Mouse (Mus musculus) lung, postnatal 25 days (tissue): ENCODE data around the gene Dlg2.

ENCODE experiments used
- DNase-seq: peaks from one replicate; pipeline ENCODE4 v3.0.0; 2022; ENCODE audit warnings: low spot score

The Dlg2 gene

DNA sequence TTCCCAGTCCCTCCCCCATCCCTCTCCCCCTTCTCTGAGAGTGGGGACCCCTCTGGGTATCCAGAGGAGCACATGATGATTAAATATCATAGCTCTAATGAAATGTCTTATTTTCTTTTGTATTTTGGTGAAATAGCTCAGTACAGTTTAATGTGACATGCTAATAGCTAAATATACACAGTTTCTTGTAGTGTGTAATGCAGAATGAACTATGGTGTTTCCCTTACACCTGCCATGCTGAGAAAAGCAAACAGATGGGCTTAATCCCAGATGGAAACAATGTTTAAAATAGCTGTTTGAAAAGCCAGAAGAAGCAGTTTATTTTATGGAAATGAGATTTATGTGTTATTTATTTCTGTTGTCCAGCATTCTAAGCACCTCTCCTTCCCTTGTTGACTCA lies 1302.2 kb downstream of the Dlg2 start:
- DNase-seq, result no peak

- no peak for DNase-seq
Observed at GRCm38 (mm10) chr7:91784617-91785016, 1308.1 kb downstream of the Dlg2 start.

GRCm38 (mm10) chr7:91785445-91785844 lies 1309.0 kb downstream of the Dlg2 start:
- no peak for DNase-seq

DNA sequence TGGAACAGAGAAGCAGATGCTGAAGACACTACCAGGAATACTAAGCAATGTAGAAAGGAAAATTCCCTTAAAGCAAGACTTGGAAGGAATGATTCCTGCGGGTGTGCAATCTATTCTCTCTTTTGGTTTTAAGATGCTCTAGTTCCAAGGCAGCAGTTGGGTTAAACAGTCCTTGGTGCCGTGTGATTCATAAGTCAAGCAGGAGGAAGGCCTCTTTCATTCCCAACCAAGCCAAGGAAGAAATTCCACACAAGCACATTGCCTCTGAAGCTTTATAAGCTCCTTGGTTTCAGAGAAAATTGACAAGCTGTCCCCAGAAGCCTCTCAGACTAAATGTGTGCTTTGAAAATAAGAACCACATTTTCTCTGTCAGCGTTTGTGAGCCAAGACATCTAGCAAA lies 1309.4 kb downstream of the Dlg2 start:
- no peak for DNase-seq

DNA sequence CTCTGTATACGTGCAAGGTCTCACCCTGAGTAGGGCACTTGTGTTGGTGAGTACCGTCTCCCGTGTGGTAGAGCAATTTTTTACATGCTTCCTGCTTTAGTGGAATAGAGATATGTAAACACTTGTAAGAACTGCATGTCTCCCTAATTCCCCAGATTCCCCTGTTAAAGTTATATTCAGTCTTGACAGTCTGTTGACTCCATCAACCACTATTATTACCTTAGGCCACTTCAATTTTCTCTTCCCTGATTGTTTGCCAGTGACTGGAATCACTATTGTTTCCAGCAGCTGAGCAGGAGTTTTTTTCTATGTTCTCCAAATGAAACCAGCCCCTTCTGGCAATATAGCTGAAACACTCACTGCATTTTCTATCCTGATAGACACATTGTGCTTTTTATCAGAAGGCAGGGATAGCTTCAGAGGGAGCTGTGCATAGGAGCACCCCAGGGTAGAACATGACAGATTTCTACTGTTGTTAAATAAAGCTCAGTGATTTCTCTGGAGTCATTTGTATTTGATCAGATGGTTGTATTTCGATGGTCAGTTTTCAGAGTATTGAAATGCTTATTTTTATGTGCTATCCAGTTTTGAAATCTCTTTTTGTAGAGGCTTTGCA lies 1314.6 kb downstream of the Dlg2 start:
- DNase-seq, result no peak

GRCm38 (mm10) chr7:91806632-91807031 lies 1330.2 kb downstream of the Dlg2 start:
- DNase-seq, result no peak

- DNase-seq, result no peak
Observed at GRCm38 (mm10) chr7:91810774-91811173, 1334.3 kb downstream of the Dlg2 start.

GRCm38 (mm10) chr7:91818004-91818403 lies 1341.5 kb downstream of the Dlg2 start:
- no peak for DNase-seq

- DNase-seq, result no peak
Observed at GRCm38 (mm10) chr7:91832207-91832606, 1355.7 kb downstream of the Dlg2 start.

DNA sequence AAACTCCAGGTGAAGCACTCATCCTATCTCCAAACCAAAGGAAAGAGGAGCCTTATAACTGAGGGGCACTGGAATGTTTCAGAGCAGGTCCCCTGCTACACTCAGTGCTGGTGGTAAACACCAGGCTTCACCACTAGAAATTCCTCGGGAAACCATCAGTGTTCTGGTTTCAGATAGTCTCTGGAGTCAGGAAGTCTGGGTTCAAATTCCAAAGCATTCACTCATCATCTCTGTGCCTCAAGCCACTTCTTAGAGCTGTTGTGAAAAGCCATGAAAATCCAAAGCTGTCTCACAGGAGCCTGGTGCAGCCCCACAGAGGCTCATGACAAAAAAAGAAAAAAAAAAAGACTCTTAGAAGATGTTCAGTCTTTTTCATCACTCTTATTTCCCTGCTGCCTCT lies 1369.3 kb downstream of the Dlg2 start:
- no peak for DNase-seq

DNA sequence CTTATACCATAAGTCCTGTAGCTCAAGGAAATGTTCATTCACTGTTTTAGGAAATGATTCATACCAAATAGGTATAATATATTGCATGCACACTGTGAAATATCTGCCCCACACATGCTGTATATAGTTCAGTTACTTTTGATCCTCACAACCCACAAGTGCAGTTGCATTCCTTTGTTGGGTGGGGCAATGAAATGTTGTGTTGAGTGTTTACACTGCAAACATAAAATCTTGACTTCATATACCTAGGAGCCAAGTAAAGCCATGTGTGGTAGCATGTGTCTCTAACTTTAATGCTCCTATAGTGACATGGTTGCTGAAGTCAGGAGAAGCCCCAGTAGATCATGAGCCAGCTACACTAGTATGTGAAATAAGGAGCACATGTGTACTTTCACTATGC lies 1372.9 kb downstream of the Dlg2 start:
- no peak for DNase-seq

- no peak for DNase-seq
Observed at GRCm38 (mm10) chr7:91853653-91854052, 1377.2 kb downstream of the Dlg2 start.

DNA sequence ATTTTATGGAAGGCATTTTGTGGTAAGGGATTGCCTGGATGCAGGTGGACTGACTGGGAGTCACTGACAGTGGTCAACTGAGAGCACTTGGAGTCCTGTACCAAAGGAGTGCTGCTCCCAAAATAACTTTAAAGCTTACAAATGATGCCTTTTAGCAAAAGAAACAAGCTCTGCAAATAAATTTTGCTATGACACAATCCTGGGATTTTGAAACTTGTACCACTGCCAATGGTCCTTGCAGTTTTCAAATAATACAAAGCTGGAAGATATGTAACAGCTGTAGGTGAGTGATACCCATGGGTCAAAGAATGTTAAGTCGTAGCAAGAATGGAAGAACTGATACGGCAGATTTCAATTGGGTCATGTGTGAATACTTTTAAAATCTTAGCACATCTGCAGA lies 1380.5 kb downstream of the Dlg2 start:
- DNase-seq, result peak; percentile 4

GRCm38 (mm10) chr7:91862806-91863531 lies 1386.5 kb downstream of the Dlg2 start:
- DNase-seq, result no peak

DNA sequence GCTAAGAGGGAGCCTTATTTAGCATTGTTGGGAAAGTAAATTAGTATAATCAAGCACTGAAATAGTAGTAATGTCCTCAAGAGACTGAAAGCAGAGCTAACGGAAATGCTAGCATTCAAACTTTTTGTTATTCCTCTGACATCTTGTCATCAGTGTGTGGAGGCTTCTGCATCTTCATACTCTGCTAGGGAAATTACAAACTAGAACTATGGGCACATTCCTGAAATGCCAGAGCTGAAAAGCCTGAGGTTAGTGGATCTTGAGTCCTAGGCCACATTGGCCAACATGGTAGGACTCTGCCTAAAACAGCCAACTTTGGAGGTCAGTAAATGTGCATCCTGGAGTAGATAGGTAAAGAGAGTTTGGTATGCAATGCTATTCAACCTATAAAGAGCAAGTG lies 1392.4 kb downstream of the Dlg2 start:
- no peak for DNase-seq

DNA sequence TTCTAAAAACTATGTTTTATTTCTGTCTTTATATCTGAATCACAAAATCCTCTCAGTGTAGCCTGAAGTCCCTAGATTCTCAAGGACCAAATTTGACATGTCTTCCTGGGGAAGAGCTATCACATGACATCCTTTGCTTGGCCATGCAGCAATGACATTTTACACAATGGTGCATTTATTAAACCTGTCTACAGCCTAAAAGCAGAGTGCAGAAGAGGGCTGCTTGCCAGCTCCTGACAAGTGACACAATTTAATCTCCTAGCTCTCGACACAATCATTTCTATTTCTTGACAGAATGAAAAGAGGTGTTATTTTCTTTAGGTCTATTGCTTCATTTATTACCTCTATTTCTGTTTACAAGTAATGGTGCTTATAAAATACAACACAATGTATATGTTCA lies 1400.4 kb downstream of the Dlg2 start:
- DNase-seq, result no peak

- no peak for DNase-seq
Observed at GRCm38 (mm10) chr7:91877804-91878203, 1401.3 kb downstream of the Dlg2 start.

DNA sequence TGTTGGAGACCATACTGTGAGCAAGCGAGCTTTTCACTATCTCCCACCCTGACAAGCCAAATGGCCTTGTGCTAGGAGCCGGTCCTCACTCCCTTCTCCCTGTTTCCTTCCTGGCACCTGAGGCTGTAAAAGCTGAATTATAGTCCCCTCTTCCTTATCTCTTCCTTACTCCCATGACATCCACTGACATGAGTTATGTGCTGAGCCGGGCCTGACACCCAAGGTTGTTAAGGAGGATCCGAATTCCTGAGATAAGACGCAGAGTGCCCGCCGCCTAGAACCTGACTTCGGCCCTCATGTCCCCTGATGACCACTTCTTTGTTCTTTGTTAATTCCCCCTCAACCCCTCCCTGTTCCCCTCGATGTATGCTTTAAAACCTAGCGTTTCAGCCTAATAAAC lies 1409.9 kb downstream of the Dlg2 start:
- DNase-seq, result no peak

GRCm38 (mm10) chr7:91893991-91894390 lies 1417.5 kb downstream of the Dlg2 start:
- DNase-seq, result no peak

GRCm38 (mm10) chr7:91896935-91897334 lies 1420.5 kb downstream of the Dlg2 start:
- DNase-seq, result no peak

- DNase-seq, result no peak
Observed at GRCm38 (mm10) chr7:91897509-91897908, 1421.0 kb downstream of the Dlg2 start.

DNA sequence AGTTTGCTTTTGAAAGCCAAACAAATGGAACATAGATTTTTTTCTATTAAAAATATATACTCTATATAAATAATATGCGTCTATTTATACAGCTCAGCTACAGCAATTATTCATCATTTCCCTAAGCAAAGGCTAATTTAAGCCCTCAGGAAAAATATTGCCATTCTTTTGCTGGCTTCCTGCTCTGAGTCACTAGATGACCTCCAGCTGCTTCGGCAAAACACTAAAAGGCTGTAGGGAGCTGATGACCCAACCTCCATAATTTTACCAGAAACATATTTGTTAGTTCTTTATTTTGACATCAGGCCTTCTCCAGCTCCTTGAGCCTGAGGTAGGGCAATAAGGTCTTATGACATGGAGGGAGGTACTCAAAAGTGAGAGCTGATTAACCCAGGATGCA lies 1426.0 kb downstream of the Dlg2 start:
- DNase-seq, result no peak

GRCm38 (mm10) chr7:91916809-91917208 lies 1440.3 kb downstream of the Dlg2 start:
- DNase-seq, result no peak

DNA sequence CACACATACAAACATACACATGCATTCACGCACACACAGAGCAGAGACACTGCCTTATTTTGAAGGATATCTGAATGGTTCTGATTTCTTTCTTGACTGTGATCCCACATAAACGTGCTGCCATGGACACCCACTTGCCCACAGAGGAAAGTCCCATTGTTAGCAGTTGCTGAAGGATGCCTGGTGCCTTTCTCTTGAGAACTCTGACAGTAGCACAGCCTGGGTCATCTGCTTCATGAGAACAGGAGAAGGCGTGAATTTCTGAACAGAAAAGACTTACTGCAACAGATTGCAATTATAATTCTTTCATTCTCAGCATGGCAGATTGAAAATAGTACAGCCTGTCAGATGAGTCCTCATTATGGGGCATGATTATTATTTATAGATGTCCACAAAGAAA lies 1442.6 kb downstream of the Dlg2 start:
- no peak for DNase-seq
